In genomic region chr14:57133161-57133661, GRCm38 (mm10) we compare ENCODE assay signal across 8 mouse cellular contexts. TPM values are rescaled to one million over a fixed set of nuclear protein-coding genes. Genes with fewer than 3 reads are reported as not detected.
DNase-seq lines count a peak whose midpoint lies in the region; ATAC-seq lines count a peak whose summit lies in the region.

Gene Gjb6, minus strand, starts transcription at chr14:57133611.

- H3K9ac ChIP-seq in heart, embryonic 16.5 days (ENCODE audit: low read length): no peak within 1 kb of the TSS
- H3K9ac ChIP-seq in limb, embryonic 13.5 days: peak within 1 kb of the TSS; percentile 66

- no peak within 1 kb of the TSS for H3K27ac ChIP-seq in heart, embryonic 16.5 days (ENCODE audit: low read length)
- no peak within 1 kb of the TSS; the same call in 1 of the 2 replicates for H3K27ac ChIP-seq in hindbrain, embryonic 10.5 days
- no peak within 1 kb of the TSS for H3K27ac ChIP-seq in limb, embryonic 13.5 days

- intact Hi-C loops in heart, postnatal 25 days (cut with DNase I): no loop called here

- H3K4me2 ChIP-seq in heart, embryonic 16.5 days (ENCODE audit: low read depth, low read length): peak within 1 kb of the TSS; percentile 60
- H3K4me2 ChIP-seq in limb, embryonic 13.5 days (replicated peaks): peak within 1 kb of the TSS; percentile 84

- H3K4me3 ChIP-seq in heart, embryonic 16.5 days (ENCODE audit: low read length): peak within 1 kb of the TSS; percentile 38
- peak within 1 kb of the TSS; percentile 50 for H3K4me3 ChIP-seq in hindbrain, embryonic 10.5 days
- peak within 1 kb of the TSS; percentile 44 for H3K4me3 ChIP-seq in limb, embryonic 13.5 days

- no peaks in the 10 kb centered on the region for H3K36me3 ChIP-seq in heart, embryonic 16.5 days (ENCODE audit: control insufficient read depth, insufficient read depth)
- no peaks in the 10 kb centered on the region for H3K36me3 ChIP-seq in hindbrain, embryonic 10.5 days
- H3K36me3 ChIP-seq in limb, embryonic 13.5 days: no peaks in the 10 kb centered on the region

- peaks cover 47% of the 10 kb centered on the region for H3K27me3 ChIP-seq in heart, embryonic 16.5 days (ENCODE audit: control insufficient read depth, insufficient read depth, low read length)
- H3K27me3 ChIP-seq in hindbrain, embryonic 10.5 days (ENCODE audit: insufficient read depth, poor library complexity, severe bottlenecking): peaks cover 79% of the 10 kb centered on the region
- H3K27me3 ChIP-seq in limb, embryonic 13.5 days: peaks cover 59% of the 10 kb centered on the region

- WGBS in heart, embryonic 16.5 days: 5% methylated on average over 33 of the region's 33 CpGs
- 2% methylated on average over 33 of the region's 33 CpGs for WGBS in hindbrain, embryonic 10.5 days
- WGBS in limb, embryonic 13.5 days: 1% methylated on average over 31 of the region's 33 CpGs

- H3K9me3 ChIP-seq in heart, embryonic 16.5 days (replicated peaks; ENCODE audit: control insufficient read depth, low read length): no peaks in the 10 kb centered on the region
- no peaks in the 10 kb centered on the region for H3K9me3 ChIP-seq in hindbrain, embryonic 10.5 days
- H3K9me3 ChIP-seq in limb, embryonic 13.5 days: no peaks in the 10 kb centered on the region

- no peaks in the 10 kb centered on the region for H3K4me1 ChIP-seq in heart, embryonic 16.5 days (ENCODE audit: control insufficient read depth, insufficient read depth, low read length)
- H3K4me1 ChIP-seq in hindbrain, embryonic 10.5 days (replicated peaks): peaks cover 38% of the 10 kb centered on the region
- peaks cover 10% of the 10 kb centered on the region; the same call in 1 of the 2 replicates for H3K4me1 ChIP-seq in limb, embryonic 13.5 days

- no peak for ATAC-seq in heart, embryonic 16.5 days (replicated peaks; ENCODE audit: extremely low read depth, insufficient read depth, low FRiP score)
- ATAC-seq in limb, embryonic 13.5 days (ENCODE audit: low FRiP score, low read depth): no peak; the same call in 1 of the 2 replicates

- no peak for DNase-seq in heart, postnatal 25 days (ENCODE audit: low spot score)
- DNase-seq in ZHBTc4 (ENCODE audit: low read depth, low spot score): peak; percentile 30
- DNase-seq in hindbrain, embryonic 10.5 days (ENCODE audit: low spot score): no peak
- peak; percentile 14 for DNase-seq in right cerebral cortex, postnatal 25 days
- DNase-seq in cerebellum, adult 11 months: no peak
- DNase-seq in spleen, adult 18-20 months: no peak

RNA-seq across cellular contexts. Expression of gene Gjb6, which starts in this region (rescaled TPM):
- not detected in 2 replicates for polyA plus RNA-seq in heart, embryonic 16.5 days (2015; fragmentation: Nextera tagmentation; extraction: Ambion mirVana)
- total RNA-seq in heart, postnatal 25 days (2021): not detected
- 0.92 and 1.5 TPM in 2 replicates for polyA plus RNA-seq in hindbrain, embryonic 10.5 days (2016; fragmentation: Nextera tagmentation; extraction: Ambion mirVana)
- polyA plus RNA-seq in limb, embryonic 13.5 days (2015; fragmentation: Nextera tagmentation; extraction: Ambion mirVana): 37.2 and 42.0 TPM in 2 replicates

Comparison
In these comparisons a context has a peak if more than half of its experiments do, and no peak if none do; other contexts are left out.
1. RNA of gene Gjb6 (polyA plus RNA-seq): 37.2 to 42.0 TPM in limb, embryonic 13.5 days; 0.92 to 1.5 TPM in hindbrain, embryonic 10.5 days and not detected in heart, embryonic 16.5 days; every median in the first group is over 10 times any median in the second.
2. DNase-seq: peak in ZHBTc4 (single experiment) and right cerebral cortex, postnatal 25 days (single experiment); none in heart, postnatal 25 days (single experiment), hindbrain, embryonic 10.5 days (single experiment), cerebellum, adult 11 months (single experiment) and spleen, adult 18-20 months (0 of 2).
3. Peak in every context shown above with its lines, with median percentiles within 50 percentile points of each other: H3K4me3 ChIP-seq.